Mouse (Mus musculus) testis, postnatal 14 days (tissue): Measurements from ENCODE around the gene Tex50.
"Not testable (repeated sequence)": the region's sequence is repeated elsewhere in the genome, so short reads cannot be mapped to it uniquely, and the experiment has no call there.

Source experiments
- DNase-seq: peaks from one replicate; pipeline ENCODE4 v3.0.0; 2021; ENCODE audit warnings: low spot score

Tex50 gene

DNA sequence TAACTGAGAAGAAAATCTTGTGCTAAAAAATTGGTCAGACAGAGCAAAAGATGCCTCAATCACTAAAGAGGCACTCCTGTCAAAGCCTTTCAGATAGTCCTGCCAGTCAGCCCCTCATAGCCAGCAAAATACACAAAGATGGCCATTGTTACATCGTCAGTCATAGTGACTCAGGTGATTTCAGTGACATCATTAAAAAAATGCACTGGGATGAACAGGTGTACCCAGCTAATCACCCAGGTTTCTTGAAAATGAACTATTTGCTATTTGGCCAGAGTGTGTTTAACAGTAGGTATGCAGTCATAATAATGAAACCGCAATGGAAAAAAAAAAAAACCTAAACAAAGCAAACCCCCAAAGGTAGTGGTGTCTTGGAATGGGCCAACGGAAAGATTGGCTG is at the start of gene Tex50:
TSS of gene Tex50 (minus strand) at position 101 of the 400 bp plus-strand sequence.
- no peak for DNase-seq

DNA sequence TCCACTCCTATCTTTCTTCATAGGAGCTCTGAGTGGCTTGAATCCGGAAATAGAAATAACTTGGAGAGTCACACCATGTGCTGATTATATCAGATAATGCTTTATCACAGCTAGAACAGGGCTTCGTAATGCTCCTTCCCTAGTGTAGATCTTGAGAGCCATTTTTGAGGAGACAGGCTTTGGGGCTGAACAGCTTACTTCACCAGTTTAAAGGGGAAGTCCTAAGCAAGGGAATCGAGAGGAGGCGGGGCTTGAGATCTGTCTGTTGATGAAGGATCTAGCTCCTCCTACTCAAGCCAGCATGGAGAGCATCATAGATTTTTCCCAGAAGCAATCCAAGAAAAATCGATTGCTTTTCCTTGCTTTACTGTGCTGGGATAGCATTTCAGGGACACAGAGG is 40.7 kb upstream of the Tex50 start:
- no peak for DNase-seq

GRCm38 (mm10) chr1:161196364-161196763 is 37.2 kb upstream of the Tex50 start:
- not testable (repeated sequence) for DNase-seq

DNA sequence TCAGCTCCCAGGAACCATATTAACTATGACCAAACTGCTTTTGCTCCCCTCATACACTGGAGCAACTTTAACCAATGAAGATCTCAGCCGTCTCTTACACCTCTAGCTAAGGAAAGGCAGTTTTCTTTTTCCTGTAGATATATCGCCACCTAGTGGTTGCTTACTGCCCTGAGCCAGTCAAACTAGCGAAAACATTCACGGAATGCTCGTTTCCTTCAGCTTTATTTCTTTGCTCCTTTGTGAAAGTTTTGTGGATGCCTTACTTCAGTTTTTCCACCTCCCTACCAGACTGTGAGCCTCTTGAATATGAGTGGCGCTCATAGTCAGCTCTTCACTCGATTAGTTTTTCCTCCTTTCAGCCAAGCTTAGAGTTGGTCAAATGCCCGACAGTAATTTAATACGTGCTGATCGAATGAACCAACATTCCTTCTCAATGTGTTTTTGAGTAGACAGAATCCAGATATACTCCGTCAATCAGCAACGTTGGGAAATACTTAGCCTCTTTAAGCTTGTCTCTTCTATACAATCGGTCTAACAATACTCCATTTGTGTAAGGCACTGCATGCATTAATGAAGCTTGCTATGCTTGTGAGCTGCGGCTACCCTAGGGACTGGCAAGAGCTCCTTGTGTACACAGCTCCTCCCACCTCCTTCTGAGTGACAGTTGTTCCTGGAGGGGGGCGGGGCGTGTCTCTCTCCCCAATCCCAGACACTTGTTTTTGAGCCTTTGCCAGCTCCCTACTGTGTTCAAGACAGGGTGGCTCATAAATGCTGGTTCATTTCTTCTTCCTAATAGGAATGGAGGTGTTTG is 36.6 kb upstream of the Tex50 start:
- peak; percentile 73 for DNase-seq

- no peak for DNase-seq
Measured at GRCm38 (mm10) chr1:161190253-161190910, 31.3 kb upstream of the Tex50 start.

DNA sequence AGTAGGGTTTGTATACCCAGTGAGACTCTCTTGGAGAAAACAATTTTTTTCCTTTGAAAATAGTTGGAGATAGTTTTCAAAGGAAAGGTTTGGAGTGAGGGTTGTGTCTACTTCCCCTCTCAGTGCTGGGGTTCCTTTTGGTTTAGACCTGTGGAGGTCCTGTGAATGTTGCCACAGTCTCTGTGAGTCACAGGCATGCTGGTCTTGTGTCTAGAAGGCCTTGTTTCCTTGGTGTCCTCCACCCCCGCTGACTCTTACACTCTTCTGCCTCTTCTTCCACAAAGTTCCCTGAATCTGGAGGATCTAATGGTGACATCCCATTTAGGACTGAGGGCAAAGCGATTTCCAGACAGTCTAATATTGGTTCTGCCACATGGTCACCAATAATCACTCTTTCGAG is 26.3 kb upstream of the Tex50 start:
- DNase-seq, result no peak

DNA sequence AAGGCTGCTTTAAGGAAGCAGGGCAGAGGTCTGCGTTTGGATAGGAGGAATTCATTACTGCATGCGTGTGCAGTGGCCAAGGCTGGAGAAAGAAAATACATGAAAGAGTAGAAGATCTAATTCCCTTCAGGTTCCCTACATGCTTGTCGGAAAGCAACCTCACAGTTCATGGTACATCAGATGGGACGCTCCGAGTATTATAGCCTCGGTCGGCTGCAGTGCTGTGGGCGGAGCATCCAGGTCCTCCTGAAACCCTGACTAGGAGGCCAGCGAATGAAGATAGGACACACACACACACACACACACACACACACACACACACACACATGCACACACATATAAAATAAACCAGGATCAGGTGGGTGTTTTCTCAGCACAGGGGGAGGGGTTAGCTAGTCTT is 24.6 kb upstream of the Tex50 start:
- DNase-seq, result no peak

DNA sequence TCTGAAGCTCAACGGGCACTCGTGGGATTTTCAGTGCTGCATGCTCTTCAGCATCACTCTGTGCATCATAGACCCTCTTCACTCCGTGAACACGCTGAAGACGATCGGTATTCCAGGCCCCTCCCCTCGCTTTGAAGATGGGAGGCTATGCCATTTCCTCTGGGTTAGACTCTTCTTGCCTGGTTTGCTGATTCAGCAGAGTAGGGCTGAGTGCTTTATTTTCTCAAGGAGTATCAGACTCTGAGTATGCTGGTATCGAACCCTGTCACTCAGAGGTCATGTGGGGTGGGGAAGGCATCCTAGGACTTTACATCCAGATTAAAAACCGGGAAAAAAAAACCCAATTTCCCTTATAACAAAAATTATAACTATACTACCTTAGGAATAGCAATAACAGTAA is 23.3 kb upstream of the Tex50 start:
- no peak for DNase-seq

DNA sequence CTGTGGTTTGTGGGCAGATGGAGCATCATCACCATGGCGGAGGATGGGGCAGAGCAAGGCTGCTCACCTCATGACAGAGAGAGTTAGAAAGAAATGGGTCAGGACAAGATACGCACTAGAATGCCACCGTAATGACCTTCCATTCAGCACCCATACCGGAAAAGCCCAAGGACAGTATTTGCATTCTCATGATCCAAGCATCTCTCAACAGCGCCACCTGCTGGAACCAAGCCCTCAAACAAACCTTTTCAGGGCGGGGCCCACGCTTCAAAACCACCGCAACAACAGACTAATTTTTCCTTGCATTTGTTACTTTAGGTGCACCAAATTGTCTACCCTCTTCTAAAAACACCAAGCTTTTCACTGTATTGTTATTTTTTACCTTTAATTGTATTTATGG is 21.6 kb upstream of the Tex50 start:
- DNase-seq, result peak; percentile 61

GRCm38 (mm10) chr1:161170651-161171050 is 11.5 kb upstream of the Tex50 start:
- DNase-seq, result peak; percentile 68

DNA sequence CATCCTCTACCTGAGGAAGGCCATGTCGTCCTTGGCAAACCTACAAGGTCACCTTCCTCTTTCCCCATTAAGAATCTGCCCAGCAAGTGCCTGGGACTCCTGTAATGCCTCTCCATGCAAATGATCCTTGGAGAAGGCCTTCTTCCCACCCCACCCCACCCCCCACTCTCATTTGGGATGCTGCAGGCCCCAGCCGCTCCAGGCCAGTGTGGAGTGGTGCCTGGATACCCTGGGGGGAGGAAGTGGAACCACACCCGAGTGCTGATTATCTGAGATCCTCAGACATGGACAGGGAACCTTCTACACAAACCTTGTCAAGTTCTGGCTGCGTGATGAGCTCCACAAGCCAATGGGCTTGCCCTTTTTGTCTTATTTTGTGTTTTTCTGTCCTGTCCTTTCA is 1.2 kb upstream of the Tex50 start:
- no peak for DNase-seq

DNA sequence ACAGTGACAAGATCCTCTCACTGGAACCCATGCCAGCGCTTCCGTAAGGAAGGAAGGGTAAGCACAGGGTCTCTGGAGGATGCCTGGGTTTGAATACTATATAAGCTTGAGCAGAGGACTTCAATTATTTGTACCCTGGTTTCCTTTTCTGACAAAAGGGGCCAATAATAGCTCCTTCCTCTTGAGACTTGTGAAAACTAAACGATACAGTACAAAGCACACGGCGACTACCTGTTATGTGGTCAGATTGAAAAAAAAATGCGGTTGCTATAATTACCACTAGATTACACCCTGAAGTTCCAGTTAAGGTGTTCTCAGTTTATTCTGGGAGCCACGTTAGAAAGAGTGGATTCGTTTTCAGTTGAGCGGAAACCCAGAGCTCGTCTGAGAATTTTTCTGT is 2.6 kb downstream of the Tex50 start:
- DNase-seq, result no peak

- no peak for DNase-seq
Measured at GRCm38 (mm10) chr1:161151098-161151497, 8.0 kb downstream of the Tex50 start.

DNA sequence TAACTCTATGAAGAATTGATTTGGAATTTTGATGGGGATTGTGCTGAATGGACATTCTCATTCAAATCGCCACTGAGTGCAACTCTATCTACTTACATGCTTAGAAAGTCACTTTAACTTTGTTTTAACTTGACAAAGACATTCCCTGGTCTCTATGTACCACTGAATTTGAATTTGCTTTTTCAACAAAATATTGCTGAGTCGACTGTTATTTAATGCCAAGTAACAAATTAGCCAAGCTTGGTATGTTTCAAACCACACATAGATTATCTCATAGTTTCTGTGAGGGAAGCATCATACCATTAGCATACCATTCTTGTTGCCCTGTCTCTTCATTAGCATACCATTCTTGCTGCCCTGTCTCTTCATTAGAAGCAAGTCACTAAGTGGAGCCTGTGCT is 11.2 kb downstream of the Tex50 start:
- DNase-seq, result no peak

- DNase-seq, result not testable (repeated sequence)
Measured at GRCm38 (mm10) chr1:161145611-161146010, 13.5 kb downstream of the Tex50 start.

- DNase-seq, result no peak
Measured at GRCm38 (mm10) chr1:161143216-161143615, 15.9 kb downstream of the Tex50 start.

GRCm38 (mm10) chr1:161142531-161143159 is 16.5 kb downstream of the Tex50 start, which contains the start of gene Ankrd45:
Ankrd45 (plus strand) TSS chr1:161142691.
- DNase-seq, result peak; percentile 88

GRCm38 (mm10) chr1:161140026-161140762 is 18.9 kb downstream of the Tex50 start:
- DNase-seq, result no peak

DNA sequence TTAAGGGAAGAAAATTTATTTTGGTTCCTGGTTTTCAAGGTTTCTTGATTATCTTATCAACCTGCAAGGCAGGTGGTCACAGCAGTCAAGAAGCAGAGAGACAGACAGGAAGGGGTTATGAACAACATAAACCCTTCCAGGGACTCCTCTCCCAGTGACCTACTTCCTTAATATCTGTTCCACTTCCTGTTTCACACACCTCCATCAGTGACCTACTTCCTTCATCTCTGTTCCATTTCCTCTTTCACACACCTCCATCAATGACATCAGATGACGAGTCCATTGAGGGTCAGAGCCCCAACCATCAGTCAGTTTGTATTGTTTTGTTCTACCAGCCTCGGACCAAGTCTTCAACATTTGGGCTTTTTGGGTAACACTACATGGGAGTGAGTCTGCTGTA is 19.6 kb downstream of the Tex50 start:
- DNase-seq, result no peak

DNA sequence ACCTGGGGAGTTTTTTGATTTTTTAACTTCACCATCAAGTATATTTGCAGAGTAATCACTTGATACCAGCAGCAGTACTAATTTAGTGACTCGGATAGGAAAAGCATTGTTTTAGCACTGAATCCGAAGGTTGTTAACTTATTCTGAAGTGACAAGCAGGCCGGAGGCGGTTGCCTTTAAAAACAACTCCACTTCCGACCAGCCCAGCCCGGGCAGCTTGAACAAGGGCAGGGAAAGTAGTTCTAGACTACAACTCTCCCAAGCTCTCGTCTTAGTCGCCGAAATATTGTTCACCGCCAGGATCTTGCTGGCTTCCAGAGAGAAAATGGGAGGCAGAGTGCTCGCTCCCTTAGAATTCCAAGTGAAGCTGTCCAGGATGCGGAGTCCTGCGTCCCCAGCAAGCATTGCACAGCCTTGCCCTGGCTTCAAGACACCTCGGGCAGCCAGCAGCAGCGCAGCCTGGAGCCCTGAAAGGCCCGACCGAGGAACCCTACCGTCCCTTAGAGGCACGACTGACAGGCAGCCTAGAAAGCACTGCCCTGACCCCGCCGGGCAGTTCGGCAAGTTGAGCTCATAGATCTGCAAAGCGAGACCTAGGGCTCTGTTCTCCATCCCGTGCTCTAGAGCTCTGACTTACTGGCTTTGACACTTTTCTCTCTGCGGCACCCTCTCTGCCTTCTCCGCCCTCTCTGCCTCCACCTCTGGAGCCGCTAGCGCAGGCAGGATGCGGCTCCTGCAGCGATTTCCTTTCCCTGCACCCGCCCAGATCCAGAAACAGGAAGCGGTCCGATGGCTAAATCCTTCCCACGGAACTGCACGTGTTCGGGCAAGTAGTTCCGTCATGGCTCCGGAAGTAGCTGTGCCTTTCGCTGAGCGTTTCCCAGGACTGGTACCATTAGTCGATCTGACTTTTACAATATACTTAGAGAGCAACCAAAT is 28.1 kb downstream of the Tex50 start, which contains the start of gene Klhl20:
TSS of gene Klhl20 (minus strand) at position 786 of the 939 bp plus-strand sequence.
- peak; percentile 91 for DNase-seq

- DNase-seq, result no peak
Measured at GRCm38 (mm10) chr1:161126461-161126860, 32.7 kb downstream of the Tex50 start.
